Mouse (Mus musculus) adrenal gland, postnatal 14 days (tissue): Measurements from ENCODE around the gene Taf1a. TPM values are rescaled to one million over a fixed set of nuclear protein-coding genes. Genes with fewer than 3 reads are reported as not detected.

Experiments used
- DNase-seq: peaks from one replicate; pipeline ENCODE4 v3.0.0; 2021; ENCODE audit warnings: mixed read lengths
- total RNA-seq: library from RNA; stranded (reverse); gene quantifications from 2 replicates; pipeline ENCODE4 v1.2.3, GENCODE M21; 2021

Gene Taf1a
- total RNA-seq, 1 experiment from 2014 or later: 14.9 TPM

- DNase-seq: no peak
Measured at GRCm38 (mm10) chr1:183414081-183414727, 25.4 kb downstream of the Taf1a start.

- no peak for DNase-seq
Measured at GRCm38 (mm10) chr1:183417873-183418272, 29.1 kb downstream of the Taf1a start, which contains the start of gene Hhipl2. Hhipl2 (plus strand) TSS chr1:183418215.

GRCm38 (mm10) chr1:183419741-183420140 is 31.0 kb downstream of the Taf1a start:
- DNase-seq: no peak

GRCm38 (mm10) chr1:183420296-183420695 is 31.5 kb downstream of the Taf1a start:
- DNase-seq: no peak

GRCm38 (mm10) chr1:183424100-183424499 is 35.3 kb downstream of the Taf1a start:
- DNase-seq: no peak

GRCm38 (mm10) chr1:183434918-183435317 is 46.1 kb downstream of the Taf1a start:
- DNase-seq: no peak

GRCm38 (mm10) chr1:183439036-183439435 is 50.3 kb downstream of the Taf1a start:
- peak; percentile 93 for DNase-seq

- DNase-seq: peak; percentile 85
Measured at GRCm38 (mm10) chr1:183442015-183442774, 53.4 kb downstream of the Taf1a start.

GRCm38 (mm10) chr1:183453066-183453465 is 64.3 kb downstream of the Taf1a start:
- no peak for DNase-seq

Other genes with a start within 250 kb of the Taf1a start
- 12.5 and 13.4 TPM in 2 replicates for gene Disp1, start 167.5 kb upstream of the Taf1a start, total RNA-seq
- gene Aida, start 92.4 kb upstream of the Taf1a start, total RNA-seq: 51.3 and 53.4 TPM in 2 replicates
- 48.2 and 51.8 TPM in 2 replicates for gene Brox, start 91.7 kb upstream of the Taf1a start, total RNA-seq
- 158 and 174 TPM in 2 replicates for gene Mia3, start 19.4 kb upstream of the Taf1a start, total RNA-seq
- gene Hhipl2, start 29.2 kb downstream of the Taf1a start, total RNA-seq: not detected in 2 replicates